Mouse (Mus musculus) spleen, postnatal 10 days (tissue): ENCODE measurements around the gene Spns1.
A peak's percentile ranks its signal among the peaks of the same experiment; 100 is the strongest.
"Not testable (repeated sequence)": the region's sequence is repeated elsewhere in the genome, so short reads cannot be mapped to it uniquely, and the experiment has no call there.

Experiments
- DNase-seq, 2 experiments: peaks; one replicate each; pipeline ENCODE4 v3.0.0; 2021 to 2022; ENCODE audit warnings: low spot score in 2 of 2

Gene Spns1

DNA sequence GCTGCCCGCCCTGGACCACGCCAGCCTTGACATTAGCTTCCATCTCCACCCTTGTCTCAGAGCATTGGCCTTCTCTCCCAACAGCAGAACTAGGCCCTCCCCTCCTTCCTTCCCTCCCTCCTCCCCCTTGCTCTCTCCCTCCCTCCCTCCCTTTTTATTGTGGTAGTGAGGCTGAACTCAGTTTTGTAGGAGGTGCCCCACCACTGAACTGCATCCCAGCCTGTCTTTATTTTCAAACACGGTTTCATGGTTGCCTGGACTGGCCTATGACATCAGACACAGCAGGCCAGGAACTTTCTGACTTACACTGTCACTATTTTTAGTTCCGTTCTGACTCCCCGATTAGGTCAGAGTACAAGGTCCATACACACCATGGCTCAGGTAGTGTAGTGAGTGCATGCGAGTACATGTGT is 37.0 kb downstream of the Spns1 start:
- DNase-seq = no peak

DNA sequence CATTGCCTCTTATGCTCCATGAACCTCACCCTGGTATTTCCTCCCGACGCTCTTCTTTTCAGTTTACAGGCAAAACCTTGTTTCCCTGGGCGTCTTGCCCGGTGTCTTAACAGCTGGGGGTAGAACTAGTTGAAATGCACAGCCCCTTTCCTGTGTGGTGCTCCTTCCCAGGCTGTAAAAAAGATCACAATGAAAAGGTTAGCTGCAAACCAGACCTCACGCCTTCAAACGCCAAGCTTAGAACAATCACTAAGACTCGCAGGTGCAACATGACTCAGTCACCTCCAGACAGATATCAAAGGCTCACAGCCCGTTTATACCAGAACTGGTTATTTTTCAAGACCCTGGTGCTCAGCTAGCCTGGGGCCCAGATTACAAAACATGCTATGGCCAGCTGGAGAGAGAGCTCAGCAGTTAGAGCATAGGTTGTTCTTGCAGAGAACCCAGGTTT is 37.7 kb downstream of the Spns1 start:
- no peak for DNase-seq

DNA sequence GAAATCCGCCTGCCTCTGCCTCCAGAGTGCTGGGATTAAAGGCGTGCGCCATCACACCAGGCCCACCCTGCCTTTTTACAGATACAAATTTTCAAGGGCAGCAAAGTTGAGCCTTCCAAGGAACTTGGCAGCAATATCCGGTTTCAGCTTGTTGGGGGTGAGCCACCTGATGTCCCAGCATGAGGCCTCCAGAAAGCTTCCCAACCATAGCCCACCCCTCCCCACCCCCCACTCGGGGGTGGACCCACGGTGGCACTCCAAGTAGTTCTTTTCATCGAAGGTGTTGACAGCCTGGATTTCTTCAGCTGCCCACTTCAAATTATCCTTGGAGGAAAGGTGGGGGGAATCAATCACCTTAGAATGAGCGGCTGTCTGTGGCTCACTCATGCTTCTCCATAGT is 38.3 kb downstream of the Spns1 start:
- no peak for DNase-seq

DNA sequence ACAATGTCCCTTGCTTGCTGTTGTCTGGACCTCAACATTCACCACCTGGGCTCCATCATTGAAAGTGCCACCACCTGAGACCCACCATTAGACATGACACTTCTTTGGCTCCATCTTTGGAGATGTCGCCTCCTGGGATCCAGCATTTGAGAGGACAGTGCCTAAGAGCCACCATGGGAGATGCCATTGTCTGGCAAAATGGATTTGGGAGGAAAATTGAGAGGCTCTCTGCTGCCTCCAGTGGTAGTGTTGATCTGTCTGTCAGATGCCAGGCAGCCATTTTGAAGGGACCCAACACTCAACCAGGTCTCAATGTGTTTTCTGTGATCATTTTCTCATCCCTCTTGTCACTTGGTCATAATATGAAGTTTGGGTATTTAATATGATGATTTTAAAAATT is 41.7 kb downstream of the Spns1 start:
- DNase-seq = peak in 1 of 2 experiments; percentile 22

DNA sequence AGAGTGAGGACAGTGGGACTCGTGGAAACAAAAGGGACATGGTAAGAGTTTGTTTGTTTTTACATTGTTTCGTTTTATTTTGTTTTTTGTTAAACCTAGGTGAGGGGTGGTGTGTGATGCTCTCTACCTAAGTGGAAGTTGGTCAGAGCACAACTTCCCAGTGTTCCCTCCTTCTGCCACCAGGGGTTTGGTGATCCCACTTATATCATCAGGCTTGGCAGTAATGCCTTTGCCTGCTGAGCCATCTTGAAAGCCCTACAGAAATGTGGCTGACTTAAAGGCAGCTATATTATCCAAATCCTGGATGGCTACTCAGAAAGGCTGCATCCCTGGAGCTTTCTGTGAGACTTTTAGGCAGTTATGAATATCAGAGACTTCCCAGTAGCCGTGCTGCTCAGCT is 44.6 kb downstream of the Spns1 start:
- DNase-seq = no peak

DNA sequence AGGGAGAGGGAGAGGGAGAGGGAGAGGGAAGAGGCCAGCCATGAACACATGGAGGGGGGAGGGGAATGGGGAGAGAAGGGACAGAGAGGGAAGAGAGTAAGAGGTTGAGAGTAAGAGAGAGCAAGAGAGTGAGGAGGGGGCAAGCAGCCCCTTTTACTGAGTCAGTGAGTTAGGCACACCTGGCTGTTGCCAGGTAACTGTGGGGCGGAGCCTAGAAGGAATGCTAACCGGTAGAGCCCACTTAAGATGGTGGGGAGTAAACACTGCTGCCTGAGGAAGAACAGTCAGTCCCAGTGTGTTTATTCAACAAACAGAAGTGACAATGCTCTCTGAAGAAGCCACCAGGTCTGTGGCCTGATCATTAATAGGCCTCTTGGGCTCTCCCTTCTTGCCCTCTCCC is 46.6 kb downstream of the Spns1 start:
- DNase-seq = no peak

DNA sequence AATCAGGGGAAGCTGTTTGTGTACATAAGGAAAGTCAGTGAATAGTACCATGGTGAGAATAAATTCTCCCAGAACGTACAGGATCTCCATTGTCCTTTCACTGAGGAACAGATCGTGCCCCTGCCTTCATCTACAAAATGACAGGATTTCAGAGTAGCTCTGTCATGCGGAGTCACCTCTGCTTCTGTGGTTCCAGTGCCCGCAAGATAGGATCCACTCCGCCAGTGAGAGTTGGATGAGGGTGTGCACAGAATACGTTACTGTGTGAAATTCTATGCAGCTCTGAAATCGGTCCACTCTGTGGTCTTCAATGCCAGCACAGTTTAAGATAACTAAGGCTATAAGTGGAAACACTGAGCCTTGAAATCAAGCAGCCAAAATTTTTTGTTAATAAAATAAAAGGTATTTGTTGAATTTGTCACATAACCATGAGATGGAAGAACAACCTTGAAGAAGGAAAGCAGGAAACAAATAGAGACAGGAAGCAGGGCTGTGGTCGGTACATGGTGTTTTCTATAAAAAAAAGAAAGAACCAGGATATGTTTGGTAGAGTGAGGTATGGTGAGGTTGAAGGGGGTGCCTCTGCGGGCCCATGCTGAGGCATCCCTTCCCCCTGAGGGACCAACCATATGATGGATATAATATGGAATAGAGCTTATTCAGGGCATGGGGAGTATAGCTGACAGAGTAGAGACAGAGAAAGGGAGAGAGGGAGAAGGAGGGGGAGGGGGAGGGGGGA is 47.2 kb downstream of the Spns1 start:
- no peak for DNase-seq

DNA sequence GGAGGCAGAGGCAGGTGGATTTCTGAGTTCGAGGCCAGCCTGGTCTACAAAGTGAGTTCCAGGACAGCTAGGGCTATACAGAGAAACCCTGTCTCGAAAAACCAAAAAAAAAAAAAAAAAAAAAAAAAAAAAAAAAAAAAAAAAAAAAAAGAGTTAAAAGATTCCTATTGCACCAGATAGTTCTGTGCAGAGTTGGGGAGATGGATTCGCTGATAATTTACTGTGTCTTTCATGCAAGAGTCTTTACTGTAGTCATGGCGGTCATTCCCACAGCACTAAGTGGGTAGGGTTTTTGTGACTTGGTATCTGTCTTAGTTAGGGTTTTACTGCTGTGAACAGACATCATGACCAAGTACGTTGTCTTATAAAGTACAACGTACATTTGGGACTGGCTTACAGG is 48.4 kb downstream of the Spns1 start:
- DNase-seq = not testable (repeated sequence)

DNA sequence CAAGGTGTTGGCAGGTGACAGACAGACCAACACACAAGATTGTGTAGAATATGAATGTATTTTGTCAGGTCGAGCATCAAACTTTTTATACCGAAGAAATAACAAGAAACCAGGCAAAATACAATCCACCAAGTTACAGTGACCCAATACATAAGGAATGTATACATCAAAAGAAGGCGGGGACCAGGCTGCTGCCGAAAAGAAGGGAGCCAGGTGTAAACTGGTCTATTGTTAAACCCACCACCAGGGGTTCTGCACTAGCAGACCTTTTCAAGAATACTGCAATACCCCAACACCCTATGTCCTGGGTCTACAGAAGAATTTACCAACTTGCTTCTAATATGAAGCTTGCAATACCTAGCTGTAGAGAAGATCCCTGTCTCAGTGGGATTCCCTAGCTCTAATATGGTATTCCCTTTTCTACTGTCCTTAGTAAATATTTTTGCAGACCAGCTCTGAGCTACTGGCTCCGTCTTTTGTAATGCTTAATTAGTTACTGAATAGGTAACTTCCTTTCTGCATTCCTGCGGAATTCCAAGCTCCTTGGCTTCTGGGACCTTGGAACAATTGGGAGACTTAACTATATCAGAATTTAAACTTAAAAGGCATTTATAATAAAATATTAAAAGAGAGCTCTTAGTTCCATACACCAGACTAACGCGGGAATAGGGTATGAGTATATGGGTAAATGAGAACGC is 51.5 kb downstream of the Spns1 start:
- not testable (repeated sequence) for DNase-seq

DNA sequence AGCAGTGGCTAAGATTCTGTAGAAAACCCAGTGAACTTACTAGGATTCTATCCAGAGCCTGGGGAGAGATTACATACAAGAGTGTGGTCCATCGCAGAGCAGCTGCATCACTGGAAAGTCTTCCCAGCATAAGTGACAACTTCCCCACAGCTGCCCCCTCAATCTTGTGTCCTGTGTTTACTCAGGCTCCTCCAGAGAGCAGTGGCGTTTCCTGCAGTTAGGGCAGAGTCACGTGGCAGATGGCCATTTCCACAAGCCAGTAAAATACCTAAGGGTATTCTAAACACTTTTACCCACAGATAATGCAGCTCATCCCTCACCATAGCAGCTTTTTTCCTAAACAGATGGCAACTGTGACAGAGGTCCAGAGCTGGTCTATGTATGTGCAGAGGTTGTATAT is 52.5 kb downstream of the Spns1 start:
- no peak for DNase-seq

DNA sequence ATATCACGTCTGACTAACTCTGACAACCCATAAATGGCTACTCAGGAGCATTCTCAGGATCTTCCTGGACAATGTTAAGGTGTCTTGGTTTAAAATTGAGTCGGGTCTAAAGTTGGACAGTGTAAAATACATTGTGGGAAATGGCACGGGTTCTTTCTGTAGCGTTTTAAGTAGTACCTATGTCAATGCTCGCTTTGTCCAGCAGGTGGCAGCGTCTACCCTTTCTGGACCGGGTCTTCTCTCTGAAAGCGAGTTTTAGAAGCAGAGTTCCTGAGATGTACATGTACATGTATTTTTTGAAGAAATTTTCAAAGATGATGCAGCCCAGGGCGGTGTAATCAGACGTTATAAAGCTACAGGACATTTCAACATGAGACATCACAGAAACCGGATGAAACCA is 53.5 kb downstream of the Spns1 start:
- peak; percentile 58 to 84 for DNase-seq
